Mouse (Mus musculus) cortical plate, adult 2 months (tissue): ENCODE results near the gene Car15.

ENCODE experiments used
- CTCF ChIP-seq: fragments of 200-500 bp; IDR thresholded peaks from 2 replicates; pipeline ENCODE4 v1.5.1; 2011; ENCODE audit warnings: mild to moderate bottlenecking, control low read depth, low read length; ENCODE audit not compliant: insufficient read depth; ENCODE audit errors: extremely low read depth
- POLR2A ChIP-seq: fragments of 200-500 bp; IDR thresholded peaks from 2 replicates; pipeline ENCODE4 v1.6.1; 2011; ENCODE audit warnings: mild to moderate bottlenecking, low read length, control low read depth; ENCODE audit not compliant: insufficient read depth; ENCODE audit errors: extremely low read depth

- TF ChIP-seq POLR2A (no peak), CTCF (no peak)
Measured at GRCm38 (mm10) chr16:17816528-17816927, 21.6 kb downstream of the Car15 start.
